Mouse (Mus musculus) gastrocnemius, adult 18-20 months (tissue): ENCODE measurements around the gene Lag3. TPM values are rescaled to one million over a fixed set of nuclear protein-coding genes. Genes with fewer than 3 reads are reported as not detected.
"Not testable (repeated sequence)": the region's sequence is repeated elsewhere in the genome, so short reads cannot be mapped to it uniquely, and the experiment has no call there.

Experiments
- DNase-seq: peaks from one replicate; pipeline ENCODE4 v3.0.0; 2021; ENCODE audit warnings: low spot score
- total RNA-seq, 2 experiments: library from RNA; stranded (reverse); gene quantifications; 2 replicates each; pipeline ENCODE4 v1.2.3; 2021

Lag3 gene
- total RNA-seq, 2 experiments from 2014 or later, result 0.12 TPM; not detected in 1

DNA sequence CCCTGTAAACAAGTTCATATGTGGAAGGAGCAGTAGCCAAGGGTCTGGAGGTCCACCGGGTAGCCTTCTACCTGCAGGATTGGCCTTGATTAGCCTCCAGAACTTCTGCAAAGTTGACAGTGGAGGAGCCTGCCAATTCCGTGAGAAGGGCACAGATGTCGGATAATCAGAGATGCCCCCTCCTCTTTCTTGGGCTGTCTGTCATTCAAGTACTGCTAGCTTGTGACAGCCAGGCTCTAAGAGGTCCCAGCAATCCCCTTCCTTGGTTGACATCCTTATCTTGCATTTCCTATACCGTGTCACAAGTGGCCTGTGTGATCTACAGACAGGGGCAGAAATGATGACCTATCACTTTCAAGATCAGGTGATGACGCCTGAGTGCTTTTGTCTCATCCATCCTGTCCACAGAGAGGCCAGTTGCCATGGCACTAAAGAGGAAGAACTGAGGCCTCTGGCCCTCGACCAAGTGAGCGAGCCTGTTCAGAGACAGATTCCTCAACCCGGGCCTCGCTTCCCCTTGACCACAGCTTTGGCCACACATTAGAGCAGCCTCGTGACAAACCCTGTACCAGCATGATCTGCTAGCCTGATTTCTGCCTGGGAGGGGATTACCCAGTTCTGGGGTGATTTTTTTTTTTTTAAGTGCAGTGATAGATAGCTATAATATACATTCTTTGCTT lies 10.6 kb downstream of the Lag3 start:
- no peak for DNase-seq

DNA sequence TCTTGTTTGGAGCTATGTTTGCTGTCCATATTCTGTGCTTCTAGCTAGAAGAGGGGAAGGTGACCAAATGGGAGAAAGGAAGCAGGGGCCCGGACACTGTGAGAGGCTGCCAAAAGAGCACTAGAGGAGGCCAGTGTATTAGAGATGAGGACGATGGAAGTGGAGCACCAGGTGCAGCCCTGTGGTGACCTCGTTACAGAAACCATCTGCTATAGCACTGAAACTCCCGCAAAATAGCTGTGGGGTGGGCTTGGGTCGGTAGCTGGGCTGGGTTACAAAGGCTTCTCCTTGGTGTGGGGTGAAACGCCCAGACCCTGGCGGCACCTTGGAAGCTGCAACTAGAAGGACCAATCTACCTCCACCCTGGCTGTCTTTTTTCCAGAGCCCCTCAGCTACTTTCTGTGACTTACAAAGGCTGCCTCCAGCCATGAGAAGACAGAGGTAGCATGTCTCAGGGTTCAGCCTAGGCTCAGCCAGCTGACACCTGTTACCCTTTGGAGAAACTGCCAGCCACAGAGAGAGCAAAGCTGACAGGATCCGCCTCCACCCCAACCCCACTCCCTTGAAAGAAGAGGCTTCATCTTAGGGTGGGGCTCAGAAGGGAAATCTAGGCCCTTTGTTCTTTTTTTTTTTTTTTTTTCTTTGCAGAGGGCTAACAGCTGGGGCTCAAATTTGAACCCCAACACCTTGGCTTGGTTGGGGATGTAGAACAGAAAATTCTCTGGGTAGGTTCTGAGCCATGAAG lies 11.3 kb downstream of the Lag3 start:
- no peak for DNase-seq

DNA sequence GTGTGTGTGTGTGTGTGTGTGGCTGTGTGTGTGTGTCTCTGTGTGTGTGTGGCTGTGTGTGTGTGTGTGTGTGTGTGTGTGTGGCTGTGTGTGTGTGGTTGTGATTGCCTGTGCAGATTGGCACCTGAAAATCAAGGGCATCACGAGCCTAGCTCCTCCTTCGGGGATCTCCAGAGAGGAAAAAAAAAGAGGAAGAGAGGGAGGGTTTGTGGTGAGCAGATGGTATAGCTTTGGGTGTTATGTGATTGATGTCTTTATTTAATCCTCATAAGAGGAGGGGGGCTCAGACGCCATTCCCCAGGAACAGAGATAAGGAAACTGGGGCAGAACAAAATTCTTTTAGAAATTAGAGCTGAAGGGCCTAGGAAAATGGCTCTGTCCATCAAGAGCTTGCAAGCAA lies 13.1 kb downstream of the Lag3 start:
- DNase-seq, result no peak

DNA sequence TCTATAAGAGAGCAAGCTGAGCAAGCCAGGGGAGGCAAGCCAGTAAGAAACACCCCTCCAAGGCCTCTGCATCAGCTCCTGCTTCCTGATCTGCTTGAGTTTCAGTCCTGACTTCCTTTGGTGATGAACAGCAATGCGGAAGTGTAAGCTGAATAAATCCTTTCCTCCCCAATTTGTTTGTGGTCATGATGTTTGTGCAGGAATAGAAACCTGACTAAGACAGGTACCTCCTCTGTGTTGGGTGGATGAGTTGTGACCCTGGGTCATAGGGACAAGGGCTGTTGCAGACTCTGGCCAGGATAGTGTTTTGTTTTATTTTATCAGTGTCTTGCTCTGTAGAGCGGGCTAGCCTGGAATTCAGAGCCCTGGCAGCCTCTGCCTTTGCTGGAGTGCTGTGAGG lies 17.4 kb downstream of the Lag3 start:
- DNase-seq, result not testable (repeated sequence)

DNA sequence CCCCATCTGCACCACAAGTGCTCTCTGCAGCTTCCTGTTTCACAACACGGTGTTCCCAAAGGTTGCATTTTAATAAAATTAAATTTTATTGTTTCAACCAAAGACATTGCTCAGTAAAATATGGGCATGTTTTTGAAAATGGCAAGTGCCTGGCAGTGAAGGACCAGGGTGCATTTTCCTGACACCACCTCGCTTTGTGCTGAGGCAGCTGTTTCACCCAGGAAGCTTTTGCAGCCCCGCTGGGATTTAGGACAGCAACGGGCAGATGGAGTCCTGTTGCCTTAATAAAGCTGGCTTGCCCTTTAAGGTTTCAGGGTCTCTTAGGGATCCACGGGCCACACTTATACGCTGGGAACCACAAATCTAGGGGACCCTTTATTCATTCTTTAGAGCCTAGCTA lies 20.5 kb downstream of the Lag3 start:
- DNase-seq, result no peak

DNA sequence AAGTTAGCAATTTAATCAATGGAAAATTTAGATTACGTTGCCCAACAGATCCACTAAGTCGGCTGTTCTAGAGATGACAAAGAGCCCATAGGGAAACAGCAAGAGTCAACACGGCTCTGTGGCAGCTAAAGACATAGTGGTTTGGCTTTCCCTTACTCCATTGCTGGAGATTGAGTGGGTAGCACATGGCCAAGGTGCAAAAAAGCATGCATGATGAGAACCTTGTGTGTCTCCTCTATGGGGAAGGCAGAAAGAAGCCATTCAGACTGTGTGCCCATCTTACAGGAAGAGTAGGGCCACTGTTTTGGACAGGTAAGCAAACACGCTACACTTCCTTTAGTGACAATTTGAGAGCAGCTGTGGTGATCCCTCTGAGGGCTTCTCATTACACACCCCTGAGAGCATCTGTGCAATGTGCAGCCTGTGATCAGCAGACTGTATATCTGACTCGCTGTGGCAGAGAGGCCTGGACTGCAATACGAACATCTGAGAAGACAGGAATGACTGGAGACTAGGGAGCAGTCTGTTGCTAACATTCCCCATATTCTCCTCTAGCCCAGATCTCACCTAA lies 22.9 kb downstream of the Lag3 start:
- no peak for DNase-seq

DNA sequence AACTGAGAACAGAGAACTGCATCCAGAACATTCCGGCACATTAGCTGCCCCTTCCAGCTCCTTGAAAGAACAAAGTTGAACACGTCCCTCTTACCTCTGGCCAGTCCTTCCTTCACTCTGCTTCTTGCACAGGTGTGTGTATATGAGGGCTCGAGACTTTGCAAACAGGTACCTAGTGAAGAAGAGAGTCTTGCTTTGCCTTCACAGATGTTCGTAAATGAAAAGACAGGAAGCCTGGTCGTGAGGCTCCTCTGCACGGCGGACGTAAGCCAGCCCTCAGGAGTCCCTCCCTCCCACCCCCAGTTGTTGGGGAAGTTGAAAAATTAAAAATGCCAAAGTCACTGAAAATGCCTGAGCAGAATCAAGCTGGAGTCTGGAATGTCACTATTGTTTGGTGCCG lies 23.5 kb downstream of the Lag3 start, which contains the start of gene Cd4:
Cd4 (minus strand) TSS at position 236 of the 400 bp plus-strand sequence.
- no peak for DNase-seq

DNA sequence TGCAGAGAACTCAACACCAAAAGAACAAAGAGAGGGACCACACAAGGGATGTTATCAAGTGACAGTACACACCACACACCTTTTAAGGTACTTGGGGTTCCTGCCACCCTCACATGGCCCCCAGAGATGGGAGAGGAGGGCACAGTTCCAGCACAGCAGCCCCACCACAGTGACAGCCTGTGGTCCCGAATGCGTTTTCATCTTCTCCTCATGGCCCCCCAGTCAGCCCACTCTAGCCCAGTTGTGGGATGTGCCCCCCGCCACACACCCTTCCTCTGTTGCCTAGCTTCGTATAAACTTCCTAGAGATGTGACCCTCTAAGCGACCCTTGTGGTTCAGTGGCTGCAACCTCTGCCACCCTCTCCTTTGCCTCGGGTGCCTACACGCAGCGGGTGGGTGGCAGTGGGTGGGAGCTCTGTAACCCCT lies 25.5 kb downstream of the Lag3 start:
- no peak for DNase-seq

DNA sequence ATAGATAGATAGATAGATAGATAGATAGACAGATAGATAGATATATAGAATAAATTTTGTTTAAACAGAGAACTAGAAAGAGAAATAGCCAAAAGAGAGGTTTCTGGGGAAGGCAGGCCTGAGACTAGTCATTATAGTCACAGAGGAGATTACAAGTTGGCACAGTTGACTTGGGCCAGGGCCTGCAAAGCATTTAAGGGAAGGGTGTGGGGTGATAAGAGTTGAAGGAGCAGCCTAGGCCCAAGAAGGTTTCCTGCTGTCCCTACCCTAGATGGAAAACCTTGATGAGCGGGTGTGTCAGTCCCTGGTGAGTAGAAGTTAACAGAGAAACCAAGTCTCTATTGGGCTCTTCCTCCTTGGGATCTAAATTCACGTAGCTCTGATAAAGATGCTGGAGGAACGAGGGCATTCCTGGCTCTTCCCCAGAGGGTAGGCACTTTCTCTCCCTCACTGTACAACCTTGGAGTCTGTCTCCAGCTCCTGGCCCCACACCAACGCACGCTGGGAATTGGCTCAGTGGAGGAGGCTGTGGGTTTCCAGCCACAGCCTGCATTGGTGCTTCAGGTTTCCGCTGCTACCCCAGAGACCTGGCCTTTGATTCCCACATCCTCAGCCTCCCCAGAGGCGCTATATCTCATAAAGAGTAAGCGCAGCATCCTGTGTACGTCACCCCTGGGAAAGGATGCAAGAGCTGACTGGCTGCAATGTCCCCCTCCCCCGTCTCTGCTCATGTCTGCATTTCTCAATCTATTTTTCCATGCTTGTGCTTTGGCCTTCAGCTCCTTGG lies 26.6 kb downstream of the Lag3 start:
- no peak for DNase-seq

DNA sequence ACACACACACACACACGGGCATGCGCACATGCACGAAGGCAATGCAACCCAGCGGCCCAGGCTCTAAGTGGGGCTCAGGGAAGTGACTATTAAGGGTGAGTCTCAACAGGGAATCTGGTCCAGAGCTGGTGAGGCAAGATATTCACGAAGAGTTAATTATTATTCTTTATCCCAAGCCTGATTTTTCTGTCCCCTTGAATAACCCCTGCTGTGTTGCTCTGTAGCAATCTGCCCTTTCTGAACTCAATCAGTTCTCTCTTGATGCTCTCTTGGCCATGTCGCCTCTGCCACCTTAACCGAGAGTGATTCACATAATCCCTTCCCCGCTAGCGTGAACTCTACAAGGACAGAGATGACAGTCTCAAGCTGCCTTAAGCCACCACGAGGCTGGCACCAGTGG lies 28.2 kb downstream of the Lag3 start:
- DNase-seq, result no peak

DNA sequence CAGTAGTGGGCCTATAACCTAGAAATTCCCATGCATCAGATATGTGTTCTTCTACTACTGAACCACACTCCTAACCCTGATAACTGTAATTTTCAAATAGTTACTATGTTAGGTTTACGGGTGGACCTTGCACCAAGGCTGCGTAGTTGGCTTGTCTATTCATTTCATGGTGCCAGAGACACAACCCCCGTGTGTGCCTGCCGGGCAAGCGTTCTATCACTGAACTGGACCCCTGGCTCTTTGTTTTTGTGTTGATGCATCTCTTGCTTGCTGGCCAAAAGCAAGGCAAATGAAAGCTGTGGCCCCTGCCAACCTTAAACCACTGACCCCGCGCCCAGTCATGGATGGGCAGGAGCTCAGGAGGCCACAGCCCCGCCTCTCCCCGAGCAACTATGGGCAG lies 29.7 kb downstream of the Lag3 start:
- DNase-seq, result no peak

DNA sequence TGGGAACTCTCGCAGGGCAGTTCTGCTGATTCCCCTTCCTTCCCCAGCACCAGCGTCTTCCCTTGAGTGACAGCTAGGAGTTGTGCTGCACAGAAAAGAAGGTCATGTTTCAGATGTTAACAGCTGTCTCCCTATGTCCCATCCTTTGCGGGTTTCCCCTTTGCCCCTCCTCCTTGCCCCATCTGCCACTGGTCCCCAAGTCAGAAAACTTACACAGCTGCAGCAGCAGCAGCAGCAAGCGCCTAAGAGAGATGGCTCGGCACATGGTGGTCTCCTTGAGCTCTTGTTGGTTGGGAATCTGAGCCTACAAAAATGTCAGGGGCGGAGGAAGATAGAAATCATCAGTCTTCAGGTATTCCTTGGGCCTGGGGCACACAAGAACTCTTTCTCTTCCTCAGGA lies 32.1 kb downstream of the Lag3 start:
- DNase-seq, result no peak

DNA sequence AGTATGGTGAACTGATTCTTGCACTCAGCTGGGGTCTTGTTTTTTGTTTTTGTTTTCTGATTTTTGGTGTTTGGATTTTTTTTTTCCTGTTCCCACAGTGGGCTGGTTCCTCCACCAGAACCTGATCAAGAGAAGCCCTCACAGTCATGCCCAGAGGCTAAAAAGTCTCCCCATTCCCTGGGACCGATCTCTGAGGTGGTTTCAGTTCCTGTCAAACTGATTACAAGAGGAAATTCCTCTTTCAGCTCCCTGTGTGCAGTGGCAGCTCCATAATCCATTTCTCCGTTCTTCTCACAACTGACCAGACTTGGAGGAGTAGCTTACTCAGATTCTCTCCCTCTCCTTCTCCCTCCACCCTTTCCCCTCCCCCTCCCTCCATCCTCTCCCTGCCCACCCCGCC lies 37.2 kb downstream of the Lag3 start:
- DNase-seq, result no peak

DNA sequence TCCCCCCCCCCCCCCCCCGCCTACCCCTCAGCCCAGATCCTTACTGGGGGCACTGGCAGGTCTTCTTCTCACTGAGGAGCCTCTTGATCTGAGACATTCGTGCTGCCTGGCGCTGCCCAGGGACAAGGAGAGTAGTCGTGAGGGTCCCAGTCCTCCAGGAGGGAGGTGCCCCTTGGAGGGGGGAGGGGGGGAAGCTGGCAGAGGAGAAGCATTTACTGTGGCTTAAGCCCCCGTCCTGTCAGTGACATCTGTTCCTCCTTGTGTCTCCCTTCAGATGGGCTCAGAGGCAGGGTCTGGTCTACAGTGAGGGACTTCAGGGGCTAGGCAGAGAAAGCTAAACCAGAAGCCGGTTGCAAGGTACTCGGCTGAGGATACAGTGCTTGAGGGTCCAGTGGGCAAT lies 44.9 kb downstream of the Lag3 start:
- no peak for DNase-seq

DNA sequence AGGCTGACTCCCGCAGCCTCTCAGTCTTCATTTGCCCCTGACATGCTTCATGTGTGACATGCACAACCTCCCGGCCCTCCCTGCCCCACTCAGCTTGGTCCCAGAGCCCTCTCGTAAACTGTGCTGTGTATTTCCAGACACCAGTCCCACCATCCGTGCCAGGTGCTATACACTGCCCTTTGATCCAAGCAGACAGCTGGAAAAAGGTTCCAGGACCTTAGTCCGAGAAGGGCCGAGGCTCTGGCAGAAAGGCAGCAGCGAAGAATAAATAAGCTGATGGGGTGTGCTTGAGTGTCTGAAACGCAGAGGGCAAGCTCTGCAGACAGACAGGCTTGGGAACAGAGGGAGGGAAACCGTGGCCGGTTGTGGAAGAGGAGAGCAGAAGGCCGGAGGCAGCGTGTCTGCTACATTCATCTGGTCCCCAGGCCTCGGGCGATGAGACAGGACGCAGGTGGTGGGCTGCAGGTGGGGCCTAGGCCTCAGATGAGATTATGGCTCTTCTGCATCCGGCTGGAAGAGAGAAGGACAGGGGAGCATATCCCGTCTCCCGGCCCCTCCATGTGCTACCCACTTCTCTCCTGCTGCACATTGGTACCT lies 45.6 kb downstream of the Lag3 start:
- no peak for DNase-seq

DNA sequence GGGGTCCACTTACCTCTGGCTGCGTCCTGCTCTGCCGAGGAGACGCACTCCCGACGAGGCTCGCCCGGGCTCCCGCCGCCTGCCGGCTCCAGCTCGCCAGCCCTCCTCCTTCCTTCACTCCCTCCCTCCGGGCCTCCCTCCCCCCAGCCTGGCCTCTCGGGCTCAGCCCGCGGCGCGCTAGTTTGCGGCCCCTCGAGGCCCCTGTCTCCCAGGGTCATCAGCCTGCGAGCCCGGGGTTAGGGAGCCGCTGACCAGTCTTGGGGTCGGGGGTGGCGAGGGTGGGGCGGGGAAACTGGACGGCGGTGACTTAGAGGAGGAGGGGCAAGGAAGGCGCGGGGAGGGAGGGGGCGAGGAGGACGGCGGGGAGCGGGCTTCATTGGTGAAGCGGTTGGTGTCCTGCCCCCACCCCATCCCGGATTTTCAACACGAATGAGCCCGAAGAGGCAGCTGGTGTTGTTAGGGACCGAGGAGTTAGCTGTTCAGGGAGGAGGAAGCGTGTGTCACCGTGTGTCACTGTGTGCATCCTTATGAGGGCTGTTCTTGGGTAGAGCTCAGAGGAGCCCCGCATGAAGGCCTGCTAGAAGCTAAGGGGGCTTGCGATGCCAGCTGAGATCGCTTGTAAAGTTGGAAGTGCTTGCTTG lies 47.7 kb downstream of the Lag3 start, which contains the start of gene Gpr162:
Gpr162 (minus strand) TSS at position 326 of the 641 bp plus-strand sequence.
- DNase-seq, result no peak

DNA sequence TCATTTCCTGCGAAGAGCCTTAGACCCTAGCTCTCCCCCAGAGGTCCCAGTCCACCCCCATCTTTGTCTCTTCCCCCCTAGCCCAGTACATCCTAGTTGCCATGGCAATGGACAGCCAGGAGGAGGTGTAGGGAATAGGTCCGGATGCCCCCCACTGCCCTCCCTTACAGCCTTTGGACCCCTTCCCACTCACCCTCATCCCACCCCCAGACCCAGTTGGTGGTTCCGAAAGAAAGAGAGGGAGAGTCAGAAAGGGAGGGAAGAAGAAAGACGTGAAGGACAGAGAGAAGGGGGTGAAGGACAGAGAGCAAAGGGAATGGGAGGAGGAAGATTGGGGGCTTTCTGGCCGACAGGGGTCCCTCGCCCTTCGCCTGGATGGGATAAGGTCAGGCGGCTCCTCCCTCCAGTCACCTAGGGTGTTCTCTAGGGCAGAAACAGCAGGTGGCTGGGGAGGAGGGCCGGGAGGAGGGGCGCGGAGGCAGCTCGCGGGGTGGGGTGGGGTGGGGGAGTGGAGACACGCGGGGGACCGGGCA lies 48.3 kb downstream of the Lag3 start:
- DNase-seq, result no peak

DNA sequence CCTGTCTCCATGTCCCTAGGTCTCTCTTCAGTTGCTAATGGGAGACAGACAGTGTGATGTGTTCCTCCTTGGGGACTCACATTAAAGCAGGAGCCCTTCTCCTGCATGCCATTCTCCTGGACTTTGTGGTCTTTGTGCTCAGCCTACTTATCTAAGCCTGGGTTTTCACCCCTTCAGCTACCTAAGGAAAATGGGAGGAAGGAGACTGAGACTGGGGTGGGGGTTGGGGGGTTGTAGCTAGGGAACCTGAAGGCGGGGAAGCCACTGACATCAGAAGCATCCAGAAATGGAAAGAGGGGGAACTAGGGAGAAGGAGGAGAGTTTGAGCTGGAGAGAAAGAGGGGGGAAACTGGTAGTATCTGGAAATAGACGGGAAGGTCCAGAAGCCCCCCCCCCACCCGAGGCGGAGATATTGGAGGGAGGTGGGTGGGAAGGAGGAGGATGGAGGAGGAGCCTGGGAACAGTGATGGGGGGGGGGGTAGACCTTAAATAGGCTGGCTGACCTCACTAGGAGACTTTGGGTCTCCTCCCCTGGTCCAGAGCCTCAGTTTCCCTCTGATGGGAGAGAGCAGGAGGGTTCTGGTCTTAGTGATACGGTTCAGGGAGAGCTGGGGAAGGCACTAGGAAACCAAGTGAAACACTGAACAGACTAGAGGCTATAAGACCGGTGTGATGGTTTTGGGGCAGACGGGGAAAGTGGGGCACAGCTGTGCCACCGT lies 48.9 kb downstream of the Lag3 start:
- DNase-seq, result no peak

DNA sequence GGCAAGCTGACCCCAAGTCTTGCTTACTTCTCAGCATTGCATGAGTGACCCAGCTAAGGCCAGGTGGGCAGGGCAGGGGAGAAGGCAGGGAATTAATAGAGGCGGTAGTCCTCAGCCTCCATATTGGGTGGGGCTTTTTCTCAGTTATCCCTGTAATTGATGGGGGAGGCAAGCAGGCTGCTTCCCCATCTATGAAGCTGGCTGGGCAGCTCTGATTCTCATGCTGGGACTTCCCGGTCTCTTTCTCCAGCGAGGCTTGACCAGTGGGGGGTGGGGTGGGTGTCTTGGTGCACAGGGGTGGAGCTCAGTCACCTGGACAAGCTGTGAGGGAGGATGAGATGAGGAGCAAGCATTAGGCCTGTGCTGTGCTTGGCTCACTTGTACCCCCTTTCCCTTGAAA lies 49.7 kb downstream of the Lag3 start:
- DNase-seq, result no peak

DNA sequence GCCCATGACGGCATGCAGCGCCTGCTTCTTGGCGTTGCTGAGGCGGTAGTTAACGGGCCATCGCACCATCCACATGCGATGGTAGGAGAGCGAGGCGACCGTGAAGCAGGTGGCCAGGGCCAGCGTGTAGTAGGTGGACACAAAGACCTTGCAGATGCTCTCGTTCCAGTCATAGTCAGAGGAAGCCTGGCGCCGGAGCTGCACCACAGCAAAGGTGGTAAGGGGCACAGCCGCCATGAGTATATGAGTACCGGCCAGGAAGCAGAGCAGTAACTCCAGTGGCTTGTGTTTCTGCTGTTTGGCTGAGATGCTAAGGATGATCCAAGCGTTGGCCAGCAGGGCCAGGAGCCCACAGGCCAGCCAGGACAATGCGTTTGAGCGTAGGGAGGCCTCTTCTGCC lies 50.2 kb downstream of the Lag3 start:
- no peak for DNase-seq
